Mouse (Mus musculus) embryonic stem cell, embryonic (primary cell): ENCODE measurements around the gene 1700113H08Rik.

Experiments used
- CTCF ChIA-PET, 4 experiments: fragments of 300-600 bp in 2 of 4; fragments of 350-600 bp in 2 of 4; sonication (Branson Sonifier 250); formaldehyde crosslinking; loops; one replicate each; lab custom pipeline; 2022; ENCODE audit warnings: inconsistent platforms in 2 of 4; lab: Charles Lee
- POLR2A ChIA-PET, 4 experiments: fragments of 300-600 bp in 2 of 4; fragments of 350-600 bp in 2 of 4; sonication (Branson Sonifier 250); formaldehyde crosslinking; loops; one replicate each; lab custom pipeline; 2022; ENCODE audit warnings: antibody characterized with exemption in 4 of 4, inconsistent platforms in 1 of 4; lab: Charles Lee

1700113H08Rik gene

DNA sequence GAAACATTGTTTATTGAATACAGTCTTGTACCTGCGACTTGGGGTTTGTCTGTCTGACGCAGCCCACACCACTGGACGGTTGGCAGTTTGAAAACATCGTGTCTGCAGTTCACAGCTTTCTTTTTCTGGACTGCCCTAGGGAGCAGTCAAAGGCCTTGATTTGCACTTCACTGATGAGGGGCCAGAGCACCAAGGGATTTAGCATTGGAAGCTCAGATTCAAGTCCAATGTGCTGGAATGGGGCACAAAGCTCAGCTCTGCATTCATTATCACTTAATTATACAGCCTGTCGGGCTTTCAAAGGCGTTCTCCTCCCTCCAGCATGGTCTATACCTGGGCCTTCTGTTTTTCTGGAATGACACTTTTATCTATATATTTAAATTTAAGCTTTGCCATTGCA lies 11.4 kb upstream of the 1700113H08Rik start:
- POLR2A ChIA-PET = interaction anchor here in 2 of 4 experiments (0.6 to 0.9 kb wide), 2 partner anchors 11 to 444 kb away, joined by 3 to 4 read pairs; no protein-coding TSS in a partner anchor
- CTCF ChIA-PET = interaction anchor here in 3 of 4 experiments (0.5 to 1.7 kb wide), 7 partner anchors 10 to 316 kb away, joined by 3 to 4 read pairs (median 3); no protein-coding TSS in a partner anchor

- CTCF ChIA-PET = interaction anchor here (0.5 to 1.7 kb wide), 8 partner anchors 9 to 510 kb away, joined by 3 to 4 read pairs (median 3); no protein-coding TSS in a partner anchor
- POLR2A ChIA-PET = interaction anchor here in 2 of 4 experiments (0.6 to 0.9 kb wide), 3 partner anchors 12 to 443 kb away, joined by 3 to 7 read pairs (median 4); no protein-coding TSS in a partner anchor
Measured at GRCm38 (mm10) chr10:87046931-87047468, 10.8 kb upstream of the 1700113H08Rik start.

GRCm38 (mm10) chr10:87049179-87049578 lies 8.7 kb upstream of the 1700113H08Rik start:
- ChIA-PET CTCF (no interaction called here), POLR2A (no interaction called here)

DNA sequence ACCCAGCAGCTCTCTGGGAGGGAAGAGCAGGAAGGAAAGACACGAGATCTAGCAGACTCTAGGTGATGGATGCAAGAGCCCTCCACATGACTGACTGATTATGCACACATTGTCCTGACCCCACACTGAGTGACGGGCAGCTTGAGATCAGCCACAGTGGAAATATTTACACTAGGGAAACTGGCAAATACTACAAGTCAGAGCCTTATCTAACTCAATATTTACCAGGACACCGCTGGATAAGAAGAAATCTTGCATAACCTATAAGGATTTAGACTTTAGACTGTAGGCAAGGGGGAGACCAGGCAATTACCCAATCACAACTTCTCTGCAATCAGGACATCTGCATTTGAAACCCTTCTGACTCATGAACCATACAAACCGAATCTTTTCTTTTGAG lies 6.1 kb upstream of the 1700113H08Rik start:
- CTCF ChIA-PET = interaction anchor here in 2 of 4 experiments (0.5 to 0.7 kb wide), 3 partner anchors 16 to 1111 kb away, joined by 3 to 5 read pairs (median 4); no protein-coding TSS in a partner anchor
- POLR2A ChIA-PET = no interaction called here

GRCm38 (mm10) chr10:87058251-87058925 lies 543 bp downstream of the 1700113H08Rik start:
- POLR2A ChIA-PET = no interaction called here
- CTCF ChIA-PET = no interaction called here

GRCm38 (mm10) chr10:87058926-87059325 lies 1.1 kb downstream of the 1700113H08Rik start:
- ChIA-PET POLR2A (no interaction called here), CTCF (no interaction called here)

GRCm38 (mm10) chr10:87059447-87059846 lies 1.6 kb downstream of the 1700113H08Rik start:
- ChIA-PET POLR2A (no interaction called here), CTCF (no interaction called here)

DNA sequence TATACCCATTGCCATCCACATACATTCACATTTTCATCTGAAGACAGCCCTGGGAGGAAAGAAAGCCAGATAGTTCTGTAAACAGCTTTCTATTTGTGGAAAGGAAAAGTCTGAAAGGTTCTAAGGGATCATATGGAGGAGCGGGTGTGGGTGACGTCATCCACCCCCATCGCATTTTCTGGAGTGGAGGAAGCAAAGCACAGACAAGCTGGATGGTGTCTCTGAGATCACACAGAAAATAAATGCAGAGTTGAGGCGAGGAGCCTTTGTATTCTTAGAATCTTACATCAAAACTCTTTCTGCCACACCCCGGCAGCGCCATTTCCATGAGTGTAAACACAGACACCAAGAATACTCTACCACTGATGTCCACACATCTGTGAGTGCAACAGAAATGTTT lies 26.4 kb downstream of the 1700113H08Rik start:
- CTCF ChIA-PET = no interaction called here
- POLR2A ChIA-PET = no interaction called here

GRCm38 (mm10) chr10:87087646-87088045 lies 29.8 kb downstream of the 1700113H08Rik start:
- ChIA-PET CTCF (no interaction called here), POLR2A (interaction anchor here in 1 of 4 experiments (0.5 kb wide), 1 partner anchor 98 kb away, joined by 3 read pairs; no protein-coding TSS in a partner anchor)

DNA sequence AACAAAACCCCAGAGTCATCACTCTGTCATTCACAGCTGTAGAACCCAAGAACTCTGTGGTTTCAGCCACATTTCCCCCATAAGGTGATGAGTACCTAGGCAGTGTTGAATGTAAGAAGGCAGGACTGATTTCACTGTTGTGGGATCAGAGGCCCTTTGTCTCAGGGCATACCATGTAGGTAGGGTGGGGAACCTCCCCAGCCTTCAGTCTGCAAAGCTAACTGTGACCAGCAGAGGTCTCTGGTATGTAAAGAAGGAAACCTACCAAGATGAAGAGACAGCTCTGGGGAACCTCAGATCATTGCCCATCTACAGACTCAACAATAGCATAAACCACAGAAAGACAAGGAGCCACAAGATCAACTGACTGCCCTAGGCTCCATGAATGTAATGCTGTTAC lies 36.4 kb downstream of the 1700113H08Rik start:
- ChIA-PET POLR2A (no interaction called here), CTCF (interaction anchor here in 2 of 4 experiments (0.6 to 2.3 kb wide), 6 partner anchors 32 to 411 kb away, joined by 3 to 9 read pairs (median 5); no protein-coding TSS in a partner anchor)

DNA sequence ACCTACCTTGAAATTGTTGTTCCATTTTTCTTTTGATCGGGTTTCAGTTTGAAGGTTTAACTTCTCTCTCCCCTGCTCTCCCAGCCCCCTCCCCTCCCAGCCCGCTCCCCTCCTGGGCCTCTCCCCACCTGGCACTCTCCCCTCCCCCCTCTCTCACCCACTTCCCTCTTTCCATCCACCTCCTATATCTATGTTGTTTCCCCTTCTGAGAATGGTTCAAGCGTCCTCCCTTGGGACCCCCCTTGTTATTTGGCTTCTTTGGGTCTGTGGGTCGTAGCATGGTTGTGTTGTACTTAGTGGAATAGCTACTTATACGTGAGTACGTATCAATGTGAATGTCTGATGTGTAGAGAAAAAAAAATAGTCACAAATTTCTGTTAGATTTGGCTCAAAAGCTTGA lies 40.9 kb downstream of the 1700113H08Rik start:
- ChIA-PET POLR2A (no interaction called here), CTCF (no interaction called here)

DNA sequence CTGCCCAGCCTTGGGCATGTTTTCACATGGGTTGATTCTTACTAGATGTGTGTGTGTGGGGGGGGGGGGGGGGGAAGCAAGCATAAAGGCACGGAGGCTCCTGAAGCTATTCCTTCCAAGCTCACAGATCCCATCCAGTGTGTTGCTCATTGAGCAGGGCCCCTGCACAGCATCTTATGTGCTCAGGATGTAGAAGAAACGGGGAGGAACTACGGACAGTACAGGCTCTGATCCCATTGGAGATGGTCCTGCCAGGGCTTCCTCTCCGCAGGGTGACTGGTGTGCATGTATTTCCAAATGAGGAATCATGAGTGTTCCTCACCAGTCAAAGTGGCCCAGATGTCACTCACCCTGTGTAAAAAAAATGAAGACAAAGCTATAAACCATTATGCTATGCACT lies 42.8 kb downstream of the 1700113H08Rik start:
- POLR2A ChIA-PET = no interaction called here
- CTCF ChIA-PET = interaction anchor here in 2 of 4 experiments (0.6 to 0.7 kb wide), 4 partner anchors 8 to 664 kb away, joined by 3 to 13 read pairs (median 6); no protein-coding TSS in a partner anchor

DNA sequence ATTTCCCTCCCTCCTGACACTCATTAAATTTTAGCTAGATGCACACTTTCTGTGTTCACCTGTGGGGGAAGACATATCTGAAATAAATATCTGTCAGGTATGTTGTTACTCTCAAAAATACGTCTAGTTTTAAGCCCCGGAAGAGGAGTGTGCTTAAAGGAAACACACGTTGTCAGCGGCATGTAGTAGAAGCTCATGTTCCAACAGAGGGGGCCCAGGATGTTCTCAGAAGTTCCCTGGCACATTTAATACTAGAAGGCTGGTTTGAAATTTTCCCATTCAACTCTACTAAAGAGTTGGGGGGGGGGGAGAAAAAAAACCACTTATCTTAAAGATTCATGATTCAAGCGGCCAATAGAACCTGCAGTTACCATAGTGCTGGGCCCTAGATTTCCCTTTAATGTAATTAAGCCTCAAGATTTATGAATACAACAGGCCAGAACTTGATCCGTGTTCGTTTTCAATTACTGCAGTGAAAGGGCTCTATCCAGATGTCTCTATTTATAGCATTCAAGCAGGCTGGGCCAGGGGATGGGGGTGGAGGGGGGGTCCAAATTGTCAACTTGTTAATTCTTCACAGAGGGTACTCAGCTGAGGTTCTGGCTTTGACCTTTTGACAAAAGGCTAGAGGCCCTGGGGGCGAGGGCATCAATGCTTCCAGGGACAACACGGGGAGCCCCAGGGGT lies 43.6 kb downstream of the 1700113H08Rik start:
- ChIA-PET POLR2A (no interaction called here), CTCF (interaction anchor here in 1 of 4 experiments (0.6 to 0.7 kb wide), 3 partner anchors 81 to 664 kb away, joined by 3 to 13 read pairs (median 8); no protein-coding TSS in a partner anchor)

DNA sequence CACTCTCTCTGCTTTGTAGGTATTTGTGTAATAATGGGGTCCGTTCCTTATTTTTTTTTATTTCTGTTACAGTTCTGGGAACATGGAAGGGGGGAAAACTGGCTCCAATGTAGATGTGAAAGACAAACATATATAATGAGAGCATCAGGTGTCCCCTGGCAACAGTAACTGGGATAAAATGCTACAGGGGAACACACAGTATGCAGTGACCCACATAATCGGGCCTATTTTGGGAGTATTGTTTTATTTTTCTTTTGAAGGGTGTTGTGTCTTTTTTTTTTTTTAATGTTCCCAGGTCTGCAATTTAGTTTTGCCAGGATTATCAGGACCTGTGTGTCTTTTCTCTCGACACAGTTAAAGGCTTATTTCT lies 44.1 kb downstream of the 1700113H08Rik start:
- ChIA-PET CTCF (no interaction called here), POLR2A (no interaction called here)

- POLR2A ChIA-PET = no interaction called here
- CTCF ChIA-PET = no interaction called here
Measured at GRCm38 (mm10) chr10:87102455-87102854, 44.6 kb downstream of the 1700113H08Rik start.

DNA sequence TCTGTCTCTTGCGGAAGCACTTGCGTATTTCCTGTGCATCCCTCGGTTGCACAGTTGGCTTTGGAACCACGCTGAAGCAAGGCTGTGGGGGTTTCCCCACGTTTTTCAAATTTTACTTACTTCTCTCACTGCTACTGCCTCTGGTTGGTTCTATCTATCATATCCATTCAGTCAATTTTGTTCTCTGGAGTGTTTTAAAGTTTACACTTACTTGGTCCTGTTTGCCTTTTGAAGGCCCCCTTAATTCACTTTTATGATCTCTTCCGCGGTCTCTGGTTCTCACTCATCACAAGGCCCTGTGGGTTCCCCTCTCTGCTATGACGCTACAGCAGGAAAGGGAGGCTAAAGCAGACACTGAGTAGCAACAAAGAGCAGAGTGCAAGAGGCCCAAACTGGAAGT lies 45.4 kb downstream of the 1700113H08Rik start:
- ChIA-PET CTCF (no interaction called here), POLR2A (no interaction called here)

DNA sequence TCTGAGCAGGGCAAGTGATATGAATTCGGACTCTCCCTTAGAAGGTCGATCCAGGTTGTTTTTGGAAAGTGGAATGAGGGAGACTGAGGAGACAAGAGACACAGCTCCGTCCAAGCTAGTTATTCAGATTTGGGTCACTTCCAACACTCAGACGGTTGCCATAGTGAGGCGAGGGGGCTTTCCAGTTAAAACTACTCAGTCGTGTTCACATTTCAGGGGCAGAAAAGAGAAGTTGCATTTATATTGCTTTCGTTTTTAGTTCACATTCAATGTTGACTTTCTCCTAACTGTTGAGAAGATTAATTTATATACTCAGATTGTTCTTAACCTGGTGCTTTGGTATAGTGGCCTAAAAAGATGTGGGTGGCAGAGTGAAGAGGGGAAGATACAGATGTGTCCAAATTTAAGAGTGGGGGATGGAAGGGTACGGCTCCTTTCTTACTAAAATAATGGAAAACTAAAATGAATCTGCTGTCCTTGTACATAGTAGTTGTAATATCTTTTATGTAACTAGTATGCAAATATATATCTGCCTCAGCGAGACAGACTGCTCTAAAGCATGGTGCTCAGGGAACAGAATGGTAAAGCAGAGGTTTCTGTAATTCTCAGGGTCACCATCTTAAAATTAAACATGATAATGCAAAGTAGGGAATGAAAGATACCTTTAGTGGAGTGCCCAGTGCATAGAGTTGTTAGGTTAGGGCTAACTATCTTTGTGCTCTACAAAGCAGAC lies 49.9 kb downstream of the 1700113H08Rik start:
- POLR2A ChIA-PET = interaction anchor here in 1 of 4 experiments (0.7 kb wide), 1 partner anchor 618 kb away, joined by 3 read pairs; no protein-coding TSS in a partner anchor
- CTCF ChIA-PET = no interaction called here

GRCm38 (mm10) chr10:87108333-87108732 lies 50.5 kb downstream of the 1700113H08Rik start:
- CTCF ChIA-PET = no interaction called here

More at GRCm38 (mm10) chr10:87108333-87108732, 50.5 kb downstream of the 1700113H08Rik start:
- POLR2A ChIA-PET = interaction anchor here in 1 of 4 experiments (0.7 kb wide), 1 partner anchor 617 kb away, joined by 3 read pairs; no protein-coding TSS in a partner anchor
